Mouse (Mus musculus): ENCODE measurements around the gene Maz.

The Maz gene

DNA sequence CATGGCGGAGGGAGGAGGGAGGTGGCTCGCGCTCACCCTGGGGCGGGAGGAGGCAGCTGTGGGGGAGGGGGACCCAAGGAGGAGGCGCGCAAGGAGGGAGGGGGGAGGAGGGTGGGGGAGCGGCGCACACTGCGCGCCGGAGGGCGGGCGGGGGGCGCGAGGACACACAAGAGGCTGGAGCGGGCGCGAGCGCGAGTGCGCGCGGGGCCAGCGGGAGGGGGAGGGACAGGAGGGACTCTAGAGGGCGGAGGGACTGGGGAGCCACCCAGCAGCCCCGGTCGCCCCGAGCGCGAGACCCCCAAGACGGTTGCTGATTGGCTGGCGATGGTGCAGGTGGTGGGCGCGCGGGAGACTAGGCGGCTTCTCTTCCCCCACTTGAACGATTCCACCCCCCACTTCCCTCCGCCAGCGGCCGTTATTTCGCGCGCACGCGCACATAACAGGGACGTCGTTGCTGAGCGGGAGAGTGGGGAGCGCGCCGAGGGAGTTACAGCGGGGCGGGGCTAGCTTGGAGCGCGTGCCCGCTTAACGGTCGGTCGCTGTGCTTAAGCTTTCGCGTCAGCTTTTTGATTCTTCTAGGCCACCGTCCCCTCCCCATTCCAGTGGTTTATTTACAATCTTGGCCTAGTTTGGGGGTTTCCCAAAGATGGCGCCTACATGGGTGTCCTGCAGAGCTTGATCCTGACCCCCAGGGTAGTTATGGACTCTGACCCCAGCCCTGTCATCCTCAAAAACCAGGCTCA, at the start of gene Maz:
Gene Maz (minus strand): TSS at position 54 of the 743 bp plus-strand sequence.
- peak; percentile 99 to 100 for DNase-seq (ENCODE audit: low spot score in 2 of 2)

DNA sequence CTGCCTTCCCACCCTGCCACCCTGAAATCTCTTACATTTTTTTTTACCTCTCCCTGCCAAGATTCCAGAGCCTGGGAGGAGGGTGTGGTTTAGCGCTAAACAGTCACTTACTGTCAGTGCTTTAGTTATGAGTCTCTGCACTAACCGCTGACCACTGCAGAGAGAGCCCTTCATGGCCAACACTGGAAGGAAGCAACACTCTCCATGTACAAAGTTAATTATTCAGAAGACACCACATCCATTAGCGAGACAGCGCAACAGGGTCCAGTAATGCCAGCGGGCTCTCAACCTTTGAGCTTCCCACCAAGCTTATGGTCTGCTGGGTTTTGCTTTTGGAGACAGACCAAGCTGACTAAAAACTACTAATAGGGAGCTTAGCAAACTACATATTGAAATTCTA, 49.4 kb upstream of the Maz start:
- DNase-seq (ENCODE audit: low spot score in 2 of 2), result no peak

DNA sequence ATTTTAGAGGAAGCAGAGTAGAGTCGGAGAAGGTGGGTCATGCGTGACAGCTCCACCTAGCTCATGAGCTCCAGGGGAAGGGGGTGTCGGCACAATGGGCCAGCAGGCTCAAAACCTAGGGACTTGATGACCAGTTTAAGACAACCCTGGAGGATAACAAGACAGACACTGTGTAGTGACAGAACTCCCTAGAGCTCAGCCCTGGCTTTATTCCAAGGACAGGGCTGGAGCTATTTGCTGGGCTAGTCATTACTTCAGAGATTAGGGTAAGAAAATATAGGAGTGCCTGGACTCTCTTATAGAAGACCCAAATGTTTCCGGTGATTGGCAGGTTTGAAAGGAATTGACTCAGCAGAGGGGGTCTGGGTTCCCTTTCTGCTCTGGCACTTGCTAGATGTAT, 46.4 kb upstream of the Maz start:
- DNase-seq (ENCODE audit: low spot score in 2 of 2), result no peak

DNA sequence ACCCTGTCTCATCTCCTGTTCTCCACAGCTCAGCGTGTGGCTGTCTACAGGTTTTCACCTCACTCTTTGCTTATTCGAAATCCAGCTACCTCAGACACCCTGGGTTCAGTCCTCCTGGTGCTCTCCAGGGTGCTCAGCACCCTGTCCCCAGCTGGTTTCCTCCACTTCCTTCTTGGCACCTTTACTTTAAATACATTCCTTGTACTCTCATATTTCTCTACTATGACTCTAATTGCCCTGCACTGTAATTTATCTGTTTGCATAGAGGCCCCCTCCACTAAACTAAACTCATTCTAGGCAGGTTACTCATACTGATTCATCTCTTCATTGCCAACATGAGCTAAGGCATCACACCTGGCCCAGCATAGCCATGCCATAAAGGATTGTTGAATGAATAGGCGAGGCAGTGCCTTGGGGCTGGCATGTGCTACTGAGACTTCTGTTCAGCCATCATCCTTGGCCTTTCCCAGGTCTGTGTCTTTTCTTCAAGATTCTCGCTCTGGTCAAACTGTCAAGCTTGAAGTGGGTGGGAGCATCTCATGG, 44.1 kb upstream of the Maz start:
- DNase-seq (ENCODE audit: low spot score in 2 of 2), result no peak

DNA sequence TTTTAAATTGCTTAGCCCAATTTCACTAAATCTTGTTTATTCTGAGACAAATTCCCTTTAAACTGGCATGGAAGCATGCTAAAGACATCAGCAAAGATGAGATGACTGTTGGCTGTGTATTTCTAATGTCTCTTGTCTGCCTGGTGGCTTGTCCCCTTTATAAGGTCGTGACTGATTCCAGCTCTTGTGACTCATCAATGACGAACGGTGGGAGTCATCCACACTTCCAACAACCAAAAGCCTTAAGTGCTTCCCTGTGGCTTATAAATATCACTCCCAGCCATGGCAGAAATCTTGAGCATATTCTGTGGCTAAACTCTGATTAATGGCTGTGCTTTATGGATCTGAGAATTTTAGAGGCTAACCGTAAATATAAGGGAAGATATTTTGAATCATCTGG, 39.5 kb upstream of the Maz start:
- no peak for DNase-seq (ENCODE audit: low spot score in 2 of 2)

DNA sequence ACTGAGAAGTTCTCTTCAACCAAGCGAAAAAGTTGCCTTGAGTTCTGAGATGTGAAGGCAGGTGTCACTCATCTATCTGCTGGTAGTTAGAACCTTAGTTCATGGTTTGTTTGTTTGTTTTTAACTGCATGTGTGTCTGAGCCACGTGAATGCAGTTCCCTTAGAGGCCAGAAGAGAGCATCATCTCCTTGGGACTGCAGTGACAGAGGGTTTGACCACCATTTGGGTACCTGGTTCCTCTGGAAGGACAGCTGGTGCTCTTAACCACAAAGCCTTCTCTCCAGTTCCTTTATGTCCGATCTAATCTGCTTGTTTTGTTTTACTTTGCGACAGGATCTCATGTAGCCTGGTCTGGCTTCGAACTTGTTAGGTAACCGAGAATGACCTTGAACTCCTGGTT, 38.7 kb upstream of the Maz start:
- DNase-seq (ENCODE audit: low spot score in 2 of 2), result no peak

DNA sequence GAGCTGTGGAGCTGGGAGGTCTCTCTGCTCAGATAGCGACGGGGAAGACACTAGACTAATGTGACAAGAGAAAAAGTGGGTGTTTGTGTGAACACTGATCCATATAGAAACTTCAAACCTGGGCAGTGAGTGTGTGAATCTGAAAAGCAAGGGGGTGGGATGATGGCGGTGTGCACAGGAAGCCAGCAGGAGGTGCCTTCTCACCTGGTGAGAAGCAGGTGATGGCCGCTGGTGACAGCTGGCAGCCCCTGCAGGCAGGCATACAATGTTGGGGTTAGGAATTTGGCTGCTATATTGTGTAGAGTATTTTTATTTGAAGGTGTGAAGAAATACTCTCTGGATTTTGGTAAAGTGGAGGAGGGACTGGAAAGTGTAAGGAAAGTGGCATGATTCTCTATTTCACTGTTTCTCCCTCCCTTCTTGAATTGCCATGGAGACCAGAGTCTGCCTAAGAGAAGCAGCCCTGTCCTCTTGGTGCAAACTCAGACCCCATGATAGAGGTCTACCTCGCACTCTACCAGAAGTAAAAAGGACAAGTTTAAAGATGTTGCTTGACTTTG, 28.3 kb upstream of the Maz start:
- DNase-seq (ENCODE audit: low spot score in 2 of 2), result peak in 1 of 2 experiments; percentile 19

DNA sequence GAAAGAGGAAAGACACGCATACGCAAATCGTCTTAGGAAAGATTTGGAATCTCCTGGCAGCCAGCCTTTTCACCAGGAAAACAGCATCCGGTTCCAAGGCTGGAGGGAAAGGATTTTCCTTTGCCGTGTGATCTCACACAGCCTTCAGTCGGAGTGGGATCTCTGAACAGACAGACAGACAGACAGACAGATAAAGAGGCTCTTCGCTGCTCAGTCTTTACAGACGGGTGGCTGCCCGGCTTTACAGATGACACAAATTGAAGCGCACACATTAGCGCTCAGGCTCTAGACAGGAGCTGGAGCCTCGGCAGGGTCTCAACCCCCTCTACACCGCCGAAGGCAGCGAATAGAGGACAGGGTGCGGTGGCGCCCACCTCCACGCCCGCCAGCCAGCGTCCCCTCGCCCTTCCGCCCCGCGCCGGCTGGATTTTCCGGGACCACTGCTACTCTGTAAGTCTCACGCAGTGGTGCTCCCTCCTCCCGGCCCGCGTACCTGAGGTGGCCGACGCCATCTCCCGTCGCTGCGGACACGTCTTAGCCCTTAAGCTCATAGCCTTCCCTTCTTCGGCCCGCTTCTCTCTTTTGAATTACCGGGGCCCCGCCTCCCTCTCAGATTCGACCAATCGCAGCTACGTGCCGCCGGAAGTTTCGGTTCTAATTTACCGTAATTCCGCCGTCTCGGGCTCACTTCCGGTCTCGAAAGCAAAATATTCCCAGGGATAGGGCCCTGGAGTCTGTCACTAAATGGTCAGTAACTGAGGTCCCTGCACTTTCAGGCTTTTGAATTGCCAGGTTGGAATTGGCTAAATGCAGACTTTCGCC, 15.2 kb upstream of the Maz start, which contains the start of gene Kif22:
Gene Kif22 (minus strand): TSS at position 621 of the 822 bp plus-strand sequence.
- DNase-seq (ENCODE audit: low spot score in 2 of 2), result peak; percentile 77 to 87

DNA sequence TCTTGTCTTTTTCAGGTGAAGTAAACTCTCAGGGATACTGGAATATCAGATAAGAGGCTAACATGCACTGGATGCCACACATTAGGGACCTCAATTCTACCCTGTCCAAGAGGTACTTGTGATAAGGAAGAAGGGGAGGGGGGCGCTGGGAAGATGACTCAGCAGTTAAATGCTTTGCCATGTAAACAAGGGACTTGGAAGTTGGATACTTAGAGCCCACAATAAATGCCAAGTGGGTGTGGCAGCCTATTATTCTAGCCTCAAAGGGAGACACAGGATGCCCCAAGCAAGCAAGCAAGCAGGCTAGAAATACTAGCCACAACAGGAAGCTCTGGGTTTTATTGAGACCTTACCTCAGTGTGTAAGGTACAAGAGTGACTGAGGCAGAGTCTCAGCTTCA, 4.4 kb upstream of the Maz start:
- no peak for DNase-seq (ENCODE audit: low spot score in 2 of 2)

DNA sequence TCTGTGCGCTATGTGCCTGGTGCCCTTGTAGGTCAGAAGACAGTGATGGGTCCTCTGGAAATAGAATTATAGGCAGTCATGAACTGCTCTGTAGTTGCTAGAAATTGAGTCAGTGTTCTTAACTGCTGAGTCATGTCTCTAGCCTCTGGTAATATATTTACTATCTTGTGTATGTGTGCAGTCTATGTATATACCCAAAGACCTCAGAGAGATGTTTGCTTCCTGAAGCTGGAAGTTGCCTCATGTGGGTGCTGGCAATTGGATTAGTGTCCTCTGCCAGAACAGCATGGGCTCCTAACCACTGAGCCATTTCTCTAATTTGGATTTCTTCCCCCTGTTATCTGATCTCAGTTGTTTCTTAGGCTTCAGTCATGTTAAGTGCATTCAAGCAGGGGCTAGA, 3.3 kb upstream of the Maz start:
- DNase-seq (ENCODE audit: low spot score in 2 of 2), result no peak

DNA sequence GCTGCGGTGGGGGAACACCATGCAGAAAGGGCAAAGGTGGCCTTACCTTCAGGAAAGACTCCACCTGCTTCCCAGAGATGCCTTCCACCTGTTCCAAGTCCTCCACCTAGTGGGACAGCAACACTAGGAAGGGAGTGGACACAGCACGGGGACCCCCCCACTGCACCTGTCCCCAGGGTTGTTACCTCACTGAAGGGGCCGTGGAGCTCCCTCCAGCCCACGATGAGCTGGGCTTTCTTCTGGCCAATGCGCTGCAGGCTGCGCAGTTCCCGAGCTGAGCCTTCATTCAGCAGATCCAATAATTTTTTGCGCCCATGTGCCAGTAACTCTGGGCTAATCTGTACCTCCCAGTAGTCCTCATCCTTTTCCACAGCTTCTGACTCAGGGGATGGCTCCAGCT, 1.0 kb upstream of the Maz start:
- peak in 1 of 2 experiments; percentile 49 for DNase-seq (ENCODE audit: low spot score in 2 of 2)

DNA sequence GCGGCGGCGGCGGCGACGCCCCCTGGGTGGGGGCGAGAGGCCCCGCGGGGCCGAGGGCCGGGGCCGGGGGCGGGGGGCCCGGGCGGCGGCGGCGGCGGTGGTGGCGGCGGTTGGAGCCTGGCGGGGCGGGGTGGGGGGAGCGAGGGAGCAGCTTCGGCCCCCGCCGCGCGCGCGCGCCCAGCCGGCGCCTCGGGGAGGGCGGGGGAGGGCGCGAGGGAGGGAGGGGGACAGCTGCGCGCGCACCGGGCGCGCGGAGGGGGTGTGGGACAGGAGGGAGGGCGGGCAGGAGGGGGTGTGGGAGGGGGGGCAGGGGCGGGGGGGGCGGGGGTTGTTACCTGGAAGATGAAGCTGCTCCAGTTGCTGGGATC, 237 bp downstream of the Maz start:
- peak in 1 of 2 experiments; percentile 92 for DNase-seq (ENCODE audit: low spot score in 2 of 2)

DNA sequence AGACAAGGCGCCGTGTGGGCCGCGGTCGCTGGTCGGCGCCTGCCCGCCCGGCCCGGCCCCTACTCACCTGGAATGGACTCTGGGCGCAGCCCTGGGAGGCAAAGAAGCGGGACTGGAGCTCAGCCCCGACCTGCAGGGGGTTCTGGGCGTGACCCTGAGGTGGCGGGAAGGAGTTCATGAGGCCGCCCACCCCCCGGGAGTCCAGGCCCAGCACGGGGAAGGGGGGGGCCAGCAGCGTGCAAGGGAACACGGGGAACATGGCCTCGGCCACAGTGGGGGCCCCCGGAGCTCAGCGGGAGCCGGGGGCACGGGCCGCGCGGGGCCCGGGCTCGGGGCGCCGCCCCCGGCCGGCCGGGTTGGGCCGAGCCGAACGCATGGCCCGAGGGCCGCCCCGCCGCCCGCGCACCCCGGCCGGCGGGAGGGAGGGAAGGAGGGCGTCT, 656 bp downstream of the Maz start:
- DNase-seq (ENCODE audit: low spot score in 2 of 2), result peak; percentile 73 to 79

DNA sequence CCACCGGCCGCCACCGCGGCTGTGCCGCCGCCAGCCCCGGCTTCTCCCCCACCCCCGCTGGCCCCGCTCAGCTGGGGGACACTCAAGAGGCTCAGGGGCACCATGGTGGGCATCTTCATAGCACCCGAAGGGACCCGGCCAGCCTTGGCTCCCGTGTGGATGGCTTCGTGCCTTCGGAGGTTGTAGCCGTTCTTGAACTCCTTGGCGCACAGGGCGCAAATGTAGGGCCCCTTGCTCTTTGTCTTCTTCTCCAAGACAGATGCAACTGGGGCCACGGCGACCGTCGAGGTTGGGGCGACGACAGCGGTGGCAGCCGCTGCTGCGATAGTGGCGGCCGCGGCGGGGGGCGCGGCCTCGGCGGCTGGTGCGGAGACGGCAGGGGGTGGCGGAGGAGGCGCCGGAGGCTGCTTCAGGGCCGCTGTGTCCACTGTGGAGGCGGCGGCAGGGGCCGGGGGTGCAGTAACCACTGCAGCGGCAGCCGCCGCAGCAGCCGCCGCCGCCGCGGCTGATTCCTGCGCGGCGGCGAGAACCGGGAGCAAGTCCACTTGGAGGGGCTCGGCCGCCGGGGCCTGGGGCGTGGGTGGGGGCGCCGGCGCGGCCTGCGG, 1.2 kb downstream of the Maz start:
- peak in 1 of 2 experiments; percentile 61 for DNase-seq (ENCODE audit: low spot score in 2 of 2)

DNA sequence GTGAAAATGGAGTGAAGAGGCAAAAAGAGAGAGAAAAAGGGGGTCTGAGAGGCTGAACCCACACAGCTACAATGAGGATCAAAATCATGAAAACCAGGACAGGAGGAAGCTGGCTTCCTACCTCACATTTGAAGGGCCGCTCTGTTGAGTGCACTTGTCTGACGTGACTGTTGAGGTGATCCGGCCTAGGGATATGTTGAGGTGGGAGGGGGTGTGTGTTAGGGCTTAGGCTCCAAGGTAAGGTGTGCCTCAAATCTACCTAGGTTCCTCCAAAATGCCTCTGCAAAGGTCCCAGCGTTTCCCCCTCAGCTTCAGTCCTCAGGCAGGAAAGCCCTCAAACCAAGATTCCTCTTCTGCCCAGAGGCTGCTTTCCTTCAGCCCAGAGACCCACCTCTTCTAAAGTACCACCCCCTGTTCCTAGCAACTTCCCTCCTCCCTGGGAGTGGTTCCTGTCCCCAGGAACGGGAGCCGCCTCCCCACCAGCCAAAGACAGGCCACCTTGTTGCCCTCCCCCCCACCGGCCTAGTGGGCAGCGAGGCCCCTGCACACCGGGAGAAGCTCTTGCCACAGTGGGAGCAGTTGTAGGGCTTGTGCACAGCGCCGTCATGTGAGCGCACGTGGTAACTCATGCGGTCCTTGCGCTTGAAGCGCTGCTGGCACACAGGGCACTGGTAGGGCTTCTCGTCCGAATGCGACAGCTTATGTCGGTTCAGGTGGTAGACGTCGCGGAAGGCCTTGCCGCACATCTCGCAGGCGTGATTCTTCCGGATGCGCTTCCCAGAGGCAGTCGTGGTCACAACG, 1.9 kb downstream of the Maz start:
- peak; percentile 74 to 82 for DNase-seq (ENCODE audit: low spot score in 2 of 2)

DNA sequence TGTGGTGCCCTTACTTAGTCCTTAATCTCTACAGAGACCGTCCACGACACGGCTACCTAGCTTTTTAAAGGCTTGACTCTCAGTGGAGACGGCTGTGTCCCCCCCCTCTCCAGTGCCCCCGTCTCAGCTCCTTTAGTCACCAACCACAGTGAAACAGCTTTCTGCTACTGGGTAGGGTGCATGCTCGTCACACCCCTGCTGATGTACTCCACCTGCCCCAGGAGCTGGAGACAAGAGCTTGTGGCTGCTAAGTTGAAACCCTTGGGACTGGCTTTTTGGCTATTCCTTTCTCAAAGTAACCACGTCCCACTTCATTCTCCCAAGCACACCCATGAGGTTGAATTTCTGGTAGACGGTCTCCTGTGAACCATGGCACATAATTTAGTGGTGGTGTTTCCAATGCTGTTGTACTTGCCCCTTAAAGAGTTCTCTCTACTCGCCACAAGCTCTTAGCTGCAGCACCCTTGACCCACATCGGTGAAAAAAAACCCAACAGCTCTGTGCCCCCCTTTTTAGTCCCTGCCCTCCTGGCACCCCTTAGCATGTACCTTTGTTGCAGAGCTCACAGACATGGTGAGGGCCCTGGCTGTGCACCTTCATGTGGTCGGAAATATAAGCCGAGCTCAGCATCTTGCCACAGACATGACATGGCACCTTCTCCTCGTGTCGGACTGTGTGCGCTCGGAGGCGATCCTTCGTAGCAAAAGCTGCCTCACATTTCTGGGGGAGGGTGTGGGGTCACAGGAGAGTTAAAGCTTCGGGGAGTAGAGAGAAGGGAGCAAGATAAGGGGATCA, 2.7 kb downstream of the Maz start:
- DNase-seq (ENCODE audit: low spot score in 2 of 2), result peak; percentile 64 to 76

DNA sequence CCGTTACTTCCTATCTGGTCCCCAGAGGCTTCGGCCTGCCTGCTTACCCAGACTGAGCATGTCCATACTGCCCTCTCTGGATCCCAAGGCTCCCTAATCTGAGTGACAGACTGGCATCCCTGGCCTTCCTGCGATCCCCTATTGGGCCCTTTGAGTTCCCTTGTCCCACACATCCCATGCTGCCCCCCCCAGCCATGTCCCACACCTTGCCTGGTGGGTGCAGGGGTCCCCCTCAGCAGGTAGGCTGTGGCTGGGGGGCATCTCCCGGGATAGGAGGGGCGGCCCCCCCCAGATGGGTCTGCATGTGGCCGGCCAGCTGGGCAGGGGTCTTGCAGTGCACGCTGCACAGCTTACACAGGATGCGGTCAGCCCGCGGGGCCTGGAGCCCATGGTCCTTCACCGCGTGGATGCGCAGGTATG, 3.6 kb downstream of the Maz start:
- DNase-seq (ENCODE audit: low spot score in 2 of 2), result peak in 1 of 2 experiments; percentile 44

DNA sequence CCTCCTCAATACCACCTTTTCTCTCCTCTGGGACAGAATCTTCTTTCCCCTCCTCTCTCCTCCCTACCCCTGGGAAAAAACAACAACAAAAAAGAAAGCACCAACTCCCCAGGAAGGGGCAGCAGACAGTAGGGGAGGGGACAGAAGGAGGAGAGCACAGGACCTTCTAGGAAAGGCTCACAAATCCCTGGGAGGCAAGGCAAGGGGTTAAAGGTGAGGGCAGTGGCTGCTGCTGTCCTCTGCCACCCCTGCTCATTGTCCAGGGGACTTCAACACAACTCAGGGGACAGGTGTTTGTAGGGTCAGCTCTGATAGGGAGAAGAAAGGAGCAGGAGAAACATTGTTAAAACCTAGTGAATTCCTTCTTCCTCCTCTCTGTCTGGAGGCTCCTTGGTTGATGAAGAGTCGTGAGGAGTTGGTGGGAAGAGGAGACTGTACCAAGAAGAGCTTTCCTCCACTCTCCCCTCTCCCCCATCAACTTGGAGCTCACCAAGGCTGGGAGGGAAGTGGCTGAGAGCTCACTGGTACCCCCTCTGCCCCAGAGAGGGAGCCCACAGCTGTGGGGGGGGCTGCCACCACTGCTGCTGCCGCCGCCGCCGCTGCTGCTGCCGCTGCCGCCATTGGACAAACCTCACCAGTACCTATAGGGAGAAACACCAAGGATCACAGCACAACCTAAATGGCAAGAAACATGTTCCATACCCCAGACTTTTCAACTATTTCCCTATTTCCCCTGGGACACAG, 4.1 kb downstream of the Maz start:
- DNase-seq (ENCODE audit: low spot score in 2 of 2), result no peak

Data from thymus, postnatal 10 days (tissue).